Mouse (Mus musculus): ENCODE data around the gene Slc25a39.
"Not testable (repeated sequence)": the region's sequence is repeated elsewhere in the genome, so short reads cannot be mapped to it uniquely, and the experiment has no call there.

The Slc25a39 gene

GRCm38 (mm10) chr11:102372936-102373335 lies 34.8 kb downstream of the Slc25a39 start:
- no peak for DNase-seq (ENCODE audit: low read depth, low spot score)

GRCm38 (mm10) chr11:102371926-102372685 lies 35.6 kb downstream of the Slc25a39 start:
- DNase-seq (ENCODE audit: low read depth, low spot score), result no peak

GRCm38 (mm10) chr11:102370285-102370684 lies 37.5 kb downstream of the Slc25a39 start:
- no peak for DNase-seq (ENCODE audit: low read depth, low spot score)

DNA sequence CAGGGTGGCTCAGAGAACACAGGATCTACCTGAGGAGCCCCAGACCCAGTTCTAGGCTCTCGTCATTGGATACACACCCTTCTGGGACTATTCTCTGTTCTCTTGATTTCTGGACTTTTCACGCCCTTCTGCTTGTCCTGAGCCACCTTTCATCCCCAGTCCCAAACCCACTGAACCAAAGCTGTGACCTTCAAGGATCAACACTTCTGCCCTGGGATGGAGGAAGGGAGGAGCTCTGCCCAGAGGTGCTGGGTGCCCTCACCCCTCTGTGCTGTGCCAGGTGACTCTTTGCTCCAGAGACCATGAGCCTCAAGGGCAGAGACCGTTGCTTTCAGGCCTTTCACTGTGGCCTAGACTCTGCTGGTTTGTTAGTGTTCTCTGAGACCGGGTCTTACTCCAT lies 38.5 kb downstream of the Slc25a39 start:
- DNase-seq (ENCODE audit: low read depth, low spot score), result no peak

GRCm38 (mm10) chr11:102368347-102368746 lies 39.4 kb downstream of the Slc25a39 start:
- no peak for DNase-seq (ENCODE audit: low read depth, low spot score)

- no peak for DNase-seq (ENCODE audit: low read depth, low spot score)
Observed at GRCm38 (mm10) chr11:102367504-102368280, 40.1 kb downstream of the Slc25a39 start.

- DNase-seq (ENCODE audit: low read depth, low spot score), result not testable (repeated sequence)
Observed at GRCm38 (mm10) chr11:102366103-102366502, 41.6 kb downstream of the Slc25a39 start, which contains the start of gene Slc4a1. Gene Slc4a1, minus strand, starts transcription at chr11:102366203.

- no peak for DNase-seq (ENCODE audit: low read depth, low spot score)
Observed at GRCm38 (mm10) chr11:102365699-102366098, 42.0 kb downstream of the Slc25a39 start.

DNA sequence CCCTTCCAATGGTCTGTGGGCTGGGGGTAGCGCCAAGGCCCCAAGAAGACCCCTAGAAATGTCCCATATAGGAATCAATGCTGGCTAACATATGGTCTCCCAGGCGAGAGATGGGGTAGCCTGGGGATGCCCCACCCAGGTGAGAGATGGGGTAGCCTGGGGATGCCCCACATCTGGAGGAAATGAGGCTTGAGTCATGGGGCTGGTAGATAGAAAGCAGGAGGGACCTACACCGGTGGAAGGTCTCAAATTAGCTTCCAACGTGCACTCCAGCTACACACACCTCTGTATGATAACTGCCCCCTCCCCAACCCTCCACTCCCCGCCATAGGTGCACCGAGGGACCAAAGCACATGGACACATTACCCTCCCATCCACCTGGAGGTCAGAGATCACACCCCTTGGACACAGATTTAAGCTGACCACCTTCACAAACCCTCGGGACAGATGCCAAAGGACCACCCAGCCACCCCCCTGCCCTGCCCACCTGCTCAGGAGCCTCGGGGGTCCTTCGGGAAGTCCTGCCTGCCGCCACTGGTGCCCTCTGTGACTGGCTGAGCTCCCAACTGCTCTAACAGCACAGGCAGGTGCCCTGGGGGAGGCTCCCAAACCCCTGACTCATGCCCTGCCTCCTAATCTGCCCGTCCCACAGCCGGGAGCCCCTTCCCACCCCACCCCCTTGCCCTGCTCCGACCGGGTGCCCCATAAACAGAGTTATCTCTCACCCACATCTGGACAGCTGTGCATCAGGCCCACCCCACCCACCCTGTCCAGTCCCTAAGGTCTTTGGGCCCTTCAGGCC lies 43.0 kb downstream of the Slc25a39 start:
- DNase-seq (ENCODE audit: low read depth, low spot score), result no peak

GRCm38 (mm10) chr11:102363623-102364022 lies 44.1 kb downstream of the Slc25a39 start:
- DNase-seq (ENCODE audit: low read depth, low spot score), result no peak

DNA sequence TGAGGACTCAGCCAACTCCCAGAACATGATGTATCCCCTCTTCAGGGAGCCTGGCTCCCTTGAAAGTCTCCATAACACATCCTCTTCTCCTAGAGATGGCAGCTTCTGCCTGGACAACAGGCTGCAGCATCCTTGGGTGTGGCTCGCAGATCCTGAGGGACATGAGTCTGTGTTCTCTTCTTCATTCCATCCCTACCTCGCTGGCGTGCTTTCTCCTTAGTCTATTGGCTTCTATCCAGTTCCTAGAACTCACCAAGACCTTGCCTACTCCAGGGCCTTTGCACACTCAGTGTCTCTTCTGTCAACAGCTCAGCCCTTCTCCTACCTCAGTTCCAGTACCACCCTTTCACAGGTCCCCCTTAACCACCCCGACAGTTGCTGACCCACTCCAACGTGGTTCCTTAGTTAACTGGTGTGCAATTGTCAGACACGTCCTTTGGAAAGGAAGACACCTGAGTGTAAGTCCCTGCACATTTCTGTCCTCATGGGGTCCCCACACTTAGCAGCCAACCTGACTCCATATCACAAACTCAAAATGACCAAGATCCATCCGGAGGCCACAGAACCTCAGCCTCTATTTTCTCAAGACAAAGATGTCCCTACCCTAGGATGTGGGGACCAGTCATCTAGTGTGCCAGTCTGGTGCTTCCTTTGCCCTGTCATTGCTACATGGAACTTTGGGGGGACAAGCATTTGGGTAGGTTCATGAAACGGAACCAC lies 45.8 kb downstream of the Slc25a39 start:
- DNase-seq (ENCODE audit: low read depth, low spot score), result no peak

- DNase-seq (ENCODE audit: low read depth, low spot score), result no peak
Observed at GRCm38 (mm10) chr11:102358365-102358764, 49.4 kb downstream of the Slc25a39 start.

GRCm38 (mm10) chr11:102356636-102357350 lies 51.0 kb downstream of the Slc25a39 start:
- no peak for DNase-seq (ENCODE audit: low read depth, low spot score)

GRCm38 (mm10) chr11:102356190-102356589 lies 51.6 kb downstream of the Slc25a39 start:
- no peak for DNase-seq (ENCODE audit: low read depth, low spot score)

- no peak for DNase-seq (ENCODE audit: low read depth, low spot score)
Observed at GRCm38 (mm10) chr11:102355501-102355900, 52.2 kb downstream of the Slc25a39 start.

DNA sequence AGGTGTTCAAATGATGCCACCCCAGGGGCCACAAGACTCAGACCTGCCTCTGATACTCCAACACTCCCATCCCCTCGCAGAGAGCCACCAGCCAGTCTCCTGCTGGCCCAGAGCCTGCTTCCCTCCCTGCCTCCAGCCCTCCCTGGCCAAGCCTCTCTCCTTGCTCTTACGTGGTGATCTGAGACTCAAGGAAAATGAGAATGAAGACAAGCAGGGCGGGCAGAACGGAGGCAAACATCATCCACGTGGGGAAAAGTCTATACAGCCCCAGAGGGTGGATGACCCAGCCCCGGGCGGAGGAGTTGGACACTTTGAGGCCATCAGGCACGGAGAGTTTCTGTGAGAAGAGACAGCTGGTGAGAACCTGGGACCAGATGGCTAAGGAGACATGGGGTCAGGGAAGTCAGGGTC lies 54.7 kb downstream of the Slc25a39 start:
- no peak for DNase-seq (ENCODE audit: low read depth, low spot score)

All from retina, adult 2 months (tissue).